In the genomic region with DNA sequence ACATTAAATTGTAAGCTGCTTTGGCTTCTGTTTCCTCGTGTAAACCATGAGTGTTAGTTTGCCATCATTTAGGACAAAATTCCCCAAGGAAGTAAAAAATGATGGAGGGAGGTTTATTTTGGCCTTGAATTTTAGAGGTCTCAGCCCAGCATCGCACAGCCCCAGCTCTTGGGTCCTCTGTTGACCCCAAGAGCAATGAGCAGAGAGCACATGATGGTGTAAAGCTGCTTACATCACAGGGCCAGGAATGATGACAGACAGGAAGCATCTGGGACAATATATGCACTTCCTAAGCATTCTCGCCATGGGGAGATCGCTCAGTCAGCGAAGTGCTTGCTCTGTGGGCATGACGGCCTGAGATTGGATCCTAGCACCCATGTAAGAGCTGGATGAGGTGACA, we compare ENCODE assay signal across 26 mouse cellular contexts. TPM values are rescaled to one million over a fixed set of nuclear protein-coding genes. Genes with fewer than 3 reads are reported as not detected.
A peak's percentile ranks its signal among the peaks of the same experiment; 100 is the strongest.
DNase-seq lines count a peak whose midpoint lies in the region; ATAC-seq and TF ChIP-seq lines count a peak whose summit lies in the region.
"Had no signal": no experiment of that assay in that cellular context is flagged by ENCODE, and none has a peak within 500 bp of the region (broad histone marks: within the 10 kb centered on the region; RNA-seq: fewer than 3 reads in every experiment).

No protein-coding gene starts in this region.

- 66% methylated on average over 6 of the region's 6 CpGs for WGBS in kidney, embryonic 16.5 days
- WGBS in kidney, embryonic 14.5 days = 63% methylated on average over 6 of the region's 6 CpGs
- WGBS in lung, embryonic 14.5 days = 58% methylated on average over 6 of the region's 6 CpGs
- WGBS in lung, postnatal 0 days = 61% methylated on average over 6 of the region's 6 CpGs

- no peak overlapping the region for H3K27ac ChIP-seq in kidney, embryonic 16.5 days (ENCODE audit: low read length)
- H3K27ac ChIP-seq in kidney, embryonic 14.5 days (ENCODE audit: low read depth, low read length) = no peak overlapping the region
- no peak overlapping the region for H3K27ac ChIP-seq in lung, embryonic 14.5 days (ENCODE audit: low read depth)
- no peak overlapping the region for H3K27ac ChIP-seq in lung, postnatal 0 days (ENCODE audit: low read length)
- H3K27ac ChIP-seq: forebrain, embryonic 10.5 days; forebrain, embryonic 13.5 days; heart, embryonic 13.5 days; hindbrain, embryonic 14.5 days; hindbrain, postnatal 0 days had no signal

- peak; percentile 68; the same call in 1 of the 2 replicates for ATAC-seq in kidney, embryonic 16.5 days (ENCODE audit: low FRiP score, low TSS enrichment)
- no peak for ATAC-seq in kidney, embryonic 14.5 days (ENCODE audit: low FRiP score, low TSS enrichment)
- peak; percentile 69; the same call in 1 of the 2 replicates for ATAC-seq in lung, embryonic 14.5 days (ENCODE audit: insufficient read depth)
- ATAC-seq in lung, postnatal 0 days = peak; percentile 50; the same call in 1 of the 2 replicates
- ATAC-seq: forebrain, embryonic 13.5 days; forebrain, embryonic 16.5 days; hindbrain, postnatal 0 days; Patski had no signal

- no peak for TF ChIP-seq CTCF in lung, embryonic 14.5 days (IDR thresholded peaks at IDR 0.05; ENCODE audit: low read depth)
- TF ChIP-seq CTCF in lung, postnatal 0 days (IDR thresholded peaks at IDR 0.05) = no peak

- H3K9ac ChIP-seq in kidney, embryonic 16.5 days (replicated peaks; ENCODE audit: low read length) = no peak overlapping the region
- H3K9ac ChIP-seq in kidney, embryonic 14.5 days (ENCODE audit: low read depth, low read length) = no peak overlapping the region
- no peak overlapping the region for H3K9ac ChIP-seq in lung, embryonic 14.5 days
- H3K9ac ChIP-seq in lung, postnatal 0 days (replicated peaks; ENCODE audit: low read depth) = no peak overlapping the region
- H3K9ac ChIP-seq: forebrain, embryonic 13.5 days; heart, embryonic 13.5 days; hindbrain, embryonic 14.5 days had no signal

- no peak overlapping the region for H3K4me3 ChIP-seq in kidney, embryonic 16.5 days (ENCODE audit: low read length)
- H3K4me3 ChIP-seq in kidney, embryonic 14.5 days (ENCODE audit: low read length) = no peak overlapping the region
- H3K4me3 ChIP-seq in lung, embryonic 14.5 days (ENCODE audit: low read depth, low read length) = no peak overlapping the region
- H3K4me3 ChIP-seq in lung, postnatal 0 days (ENCODE audit: low read depth, low read length) = no peak overlapping the region
- H3K4me3 ChIP-seq: forebrain, embryonic 10.5 days; forebrain, embryonic 13.5 days; heart, embryonic 13.5 days had no signal

- H3K36me3 ChIP-seq in kidney, embryonic 16.5 days (ENCODE audit: insufficient read depth, low read length) = no peaks in the 10 kb centered on the region
- no peaks in the 10 kb centered on the region for H3K36me3 ChIP-seq in kidney, embryonic 14.5 days (ENCODE audit: control insufficient read depth, insufficient read depth, low read length)
- H3K36me3 ChIP-seq in lung, embryonic 14.5 days (ENCODE audit: insufficient read depth) = no peaks in the 10 kb centered on the region
- H3K36me3 ChIP-seq in lung, postnatal 0 days (ENCODE audit: insufficient read depth, low read length) = no peaks in the 10 kb centered on the region
- H3K36me3 ChIP-seq: G1E; heart, embryonic 13.5 days had no signal

- no peaks in the 10 kb centered on the region for H3K27me3 ChIP-seq in kidney, embryonic 16.5 days (ENCODE audit: insufficient read depth, low read length)
- H3K27me3 ChIP-seq in kidney, embryonic 14.5 days (ENCODE audit: control insufficient read depth, insufficient read depth, low read length) = no peaks in the 10 kb centered on the region
- no peaks in the 10 kb centered on the region for H3K27me3 ChIP-seq in lung, embryonic 14.5 days (ENCODE audit: insufficient read depth, low read length)
- no peaks in the 10 kb centered on the region for H3K27me3 ChIP-seq in lung, postnatal 0 days (replicated peaks; ENCODE audit: insufficient read depth, low read length)
- H3K27me3 ChIP-seq: CH12.LX; forebrain, embryonic 13.5 days; heart, embryonic 13.5 days; Patski had no signal

- peak; percentile 58 for DNase-seq in lung, embryonic 14.5 days
- no peak for DNase-seq in lung, postnatal 14 days
- DNase-seq in lung, postnatal 0 days (ENCODE audit: low spot score) = no peak
- DNase-seq in lung, postnatal 25 days (ENCODE audit: low spot score) = no peak
- DNase-seq: adrenal gland, postnatal 10 days; adrenal gland, postnatal 36 days; B cell, adult 2 months; cerebellum, adult 18-20 months; cerebellum, adult 9-10 months; cerebellum, postnatal 14 days; gastrocnemius, postnatal 10 days; gastrocnemius, postnatal 36 days; heart, adult 18-20 months; heart, postnatal 14 days; heart, postnatal 4 days had no signal

- H3K4me2 ChIP-seq in kidney, embryonic 16.5 days (replicated peaks; ENCODE audit: low read depth, low read length) = no peak overlapping the region
- no peak overlapping the region for H3K4me2 ChIP-seq in kidney, embryonic 14.5 days (replicated peaks; ENCODE audit: low read depth, low read length)
- H3K4me2 ChIP-seq in lung, embryonic 14.5 days = no peak overlapping the region
- no peak overlapping the region for H3K4me2 ChIP-seq in lung, postnatal 0 days (replicated peaks; ENCODE audit: low read depth, low read length)
- H3K4me2 ChIP-seq: forebrain, embryonic 13.5 days; heart, embryonic 13.5 days; hindbrain, embryonic 14.5 days had no signal

- H3K9me3 ChIP-seq in kidney, embryonic 16.5 days (ENCODE audit: low read length) = no peaks in the 10 kb centered on the region
- no peaks in the 10 kb centered on the region for H3K9me3 ChIP-seq in kidney, embryonic 14.5 days (ENCODE audit: control insufficient read depth, low read length)
- no peaks in the 10 kb centered on the region for H3K9me3 ChIP-seq in lung, embryonic 14.5 days (ENCODE audit: low read depth, low read length)
- no peaks in the 10 kb centered on the region for H3K9me3 ChIP-seq in lung, postnatal 0 days (ENCODE audit: low read length)
- H3K9me3 ChIP-seq: forebrain, embryonic 10.5 days; forebrain, embryonic 13.5 days; G1E; heart, embryonic 13.5 days had no signal

- TF ChIP-seq EP300 in lung, postnatal 0 days (IDR thresholded peaks at IDR 0.05) = no peak

- H3K4me1 ChIP-seq in kidney, embryonic 16.5 days (ENCODE audit: insufficient read depth, low read length) = peaks cover 7% of the 10 kb centered on the region; the same call in 1 of the 2 replicates
- H3K4me1 ChIP-seq in kidney, embryonic 14.5 days (ENCODE audit: control insufficient read depth, insufficient read depth, low read length) = peaks cover 3% of the 10 kb centered on the region; the same call in 1 of the 2 replicates
- H3K4me1 ChIP-seq in lung, embryonic 14.5 days (ENCODE audit: insufficient read depth) = no peaks in the 10 kb centered on the region
- H3K4me1 ChIP-seq in lung, postnatal 0 days (ENCODE audit: insufficient read depth, low read depth, low read length) = no peaks in the 10 kb centered on the region
- H3K4me1 ChIP-seq: heart, embryonic 13.5 days had no signal

RNA-seq across cellular contexts. Expression of gene Nhsl1, which starts 20.6 kb away (rescaled TPM):
- 9.3 and 10.7 TPM in 2 replicates for polyA plus RNA-seq in kidney, embryonic 16.5 days (2015; fragmentation: Nextera tagmentation; extraction: Ambion mirVana)
- 9.8 and 11.9 TPM in 2 replicates for polyA plus RNA-seq in kidney, embryonic 14.5 days (2014; fragmentation: Nextera tagmentation; extraction: Ambion mirVana)
- 5.5 and 7.0 TPM in 2 replicates for polyA plus RNA-seq in lung, embryonic 14.5 days (2014; fragmentation: Nextera tagmentation; extraction: Ambion mirVana)
- 1.9 and 3.0 TPM in 2 replicates for polyA plus RNA-seq in lung, postnatal 0 days (2015; fragmentation: Nextera tagmentation; extraction: Ambion mirVana)
- polyA plus RNA-seq: G1E had no signal
